Mouse (Mus musculus): ENCODE measurements around the gene Pqlc2. TPM values are rescaled to one million over a fixed set of nuclear protein-coding genes. Genes with fewer than 3 reads are reported as not detected.

Gene Pqlc2
- total RNA-seq, 2 experiments from 2014 or later = 4.9 to 6.9 TPM

- DNase-seq = no peak
Measured at GRCm38 (mm10) chr4:139265783-139266499, 44.6 kb downstream of the Pqlc2 start.

GRCm38 (mm10) chr4:139262981-139263380, 47.5 kb downstream of the Pqlc2 start:
- no peak for DNase-seq

GRCm38 (mm10) chr4:139259302-139259871, 51.1 kb downstream of the Pqlc2 start:
- no peak for DNase-seq

GRCm38 (mm10) chr4:139258621-139259301, 51.7 kb downstream of the Pqlc2 start:
- no peak for DNase-seq

- no peak for DNase-seq
Measured at GRCm38 (mm10) chr4:139256708-139257107, 53.8 kb downstream of the Pqlc2 start.

GRCm38 (mm10) chr4:139256146-139256545, 54.4 kb downstream of the Pqlc2 start:
- no peak for DNase-seq

GRCm38 (mm10) chr4:139253206-139253605, 57.3 kb downstream of the Pqlc2 start:
- DNase-seq = no peak

- peak; percentile 77 for DNase-seq
Measured at GRCm38 (mm10) chr4:139252051-139252760, 58.3 kb downstream of the Pqlc2 start.

- DNase-seq = no peak
Measured at GRCm38 (mm10) chr4:139250886-139251285, 59.6 kb downstream of the Pqlc2 start.

GRCm38 (mm10) chr4:139250043-139250442, 60.5 kb downstream of the Pqlc2 start:
- no peak for DNase-seq

- DNase-seq = no peak
Measured at GRCm38 (mm10) chr4:139248736-139249135, 61.8 kb downstream of the Pqlc2 start.

- DNase-seq = no peak
Measured at GRCm38 (mm10) chr4:139247966-139248365, 62.5 kb downstream of the Pqlc2 start.

GRCm38 (mm10) chr4:139246130-139246877, 64.2 kb downstream of the Pqlc2 start:
- no peak for DNase-seq

GRCm38 (mm10) chr4:139245534-139245933, 65.0 kb downstream of the Pqlc2 start:
- peak; percentile 44 for DNase-seq

GRCm38 (mm10) chr4:139244766-139245165, 65.7 kb downstream of the Pqlc2 start:
- DNase-seq = no peak

- no peak for DNase-seq
Measured at GRCm38 (mm10) chr4:139244176-139244575, 66.3 kb downstream of the Pqlc2 start.

Small RNA genes within 50 kb of the gene (microRNA-seq; reads per million reads assigned to microRNA genes)
- gene Gm24245 (ENCODE audit: borderline replicate concordance in 2 of 2) (0 to 0.26 reads per million in 2 experiments), gene Gm25732 (ENCODE audit: borderline replicate concordance in 2 of 2) (0 reads per million in 2 experiments)

Other genes with a start within 250 kb of the Pqlc2 start
- gene Htr6, start 235.1 kb downstream of the Pqlc2 start, total RNA-seq (2021) = not detected
- 10 to 100 TPM; 23.4 to 25.1 TPM for gene Nbl1, start 217.7 kb downstream of the Pqlc2 start, total RNA-seq (2021)
- 100 to 1,000 TPM; 423 to 444 TPM for gene Minos1, start 179.6 kb downstream of the Pqlc2 start, total RNA-seq (2021)
- 100 to 1,000 TPM; 472 to 500 TPM for gene Capzb, start 117.8 kb downstream of the Pqlc2 start, total RNA-seq (2021)
- 10 to 100 TPM; 30.5 to 35.9 TPM for gene Akr7a5, start within 50 bp of the Pqlc2 start, total RNA-seq (2021)
- gene Mrto4, start 41.9 kb upstream of the Pqlc2 start, total RNA-seq (2021) = 10 to 100 TPM; 32.7 to 33.3 TPM
- gene Emc1, start 41.9 kb upstream of the Pqlc2 start, total RNA-seq (2021) = 10 to 100 TPM; 26.3 to 28.4 TPM
- gene Ubr4, start 41.9 kb upstream of the Pqlc2 start, total RNA-seq (2021) = 10 to 100 TPM; 79.0 to 90.6 TPM
- gene Iffo2, start 219.8 kb upstream of the Pqlc2 start, total RNA-seq (2021) = 1 to 10 TPM; 2.2 to 2.7 TPM

All from gastrocnemius, postnatal 25 days (tissue).